ENCODE assay signal across 9 mouse cellular contexts in the genomic region with DNA sequence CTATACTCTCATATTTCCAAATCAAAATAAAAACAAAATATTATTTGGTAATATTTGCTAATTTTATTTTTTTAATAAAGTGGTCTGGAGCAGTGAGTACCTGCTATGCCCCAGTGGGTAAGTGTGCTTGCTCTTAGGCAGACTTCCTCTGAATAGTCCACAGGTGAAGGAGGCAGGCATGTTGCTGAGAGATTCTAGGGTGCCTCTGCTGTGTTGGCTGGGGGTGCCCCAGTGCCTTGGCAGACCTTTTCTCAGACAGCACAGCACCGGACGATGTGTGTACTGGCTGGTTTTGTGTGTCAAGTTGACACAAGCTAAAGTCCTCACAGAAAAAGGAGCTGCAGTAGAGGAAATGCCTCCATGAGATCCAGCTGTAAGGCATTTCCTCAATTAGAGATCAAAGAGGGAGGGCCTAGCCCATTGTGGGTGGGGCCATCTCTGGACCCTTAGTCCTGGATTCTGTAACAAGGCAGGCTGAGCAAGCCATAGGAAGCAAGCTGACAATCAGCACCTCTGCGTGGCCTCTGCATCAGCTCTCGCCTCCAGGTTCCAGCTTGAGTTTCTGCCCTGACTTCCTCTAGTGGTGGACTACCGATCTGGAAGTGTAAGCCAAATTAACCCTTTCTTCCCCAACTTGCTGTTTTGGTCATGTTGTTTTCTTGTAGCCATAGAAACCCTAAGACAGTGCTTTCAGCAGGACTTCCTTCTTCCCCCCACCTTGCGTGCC. TPM values are rescaled to one million over a fixed set of nuclear protein-coding genes. Genes with fewer than 3 reads are reported as not detected.
DNase-seq lines count a peak whose midpoint lies in the region; ATAC-seq lines count a peak whose summit lies in the region.
"Had no signal": no experiment of that assay in that cellular context is flagged by ENCODE, and none has a peak within 500 bp of the region (broad histone marks: within the 10 kb centered on the region; RNA-seq: fewer than 3 reads in every experiment).

No protein-coding gene starts in this region.

- H3K4me2 ChIP-seq in kidney, embryonic 16.5 days (replicated peaks; ENCODE audit: low read depth, low read length) = peak overlapping the region; percentile 40
- H3K4me2 ChIP-seq: liver, embryonic 15.5 days had no signal

- peak; percentile 94 for DNase-seq in heart, adult 11 months
- DNase-seq in heart, postnatal 25 days (ENCODE audit: low spot score) = no peak
- peak; percentile 18 to 23 for DNase-seq in heart, adult 9 months (ENCODE audit: low spot score in 2 of 2)
- DNase-seq in lung, postnatal 36 days = peak; percentile 63
- DNase-seq in left cerebral cortex, postnatal 36 days (ENCODE audit: low spot score in 2 of 2) = no peak
- DNase-seq in adipocyte (ENCODE audit: low spot score) = no peak

- no peaks in the 10 kb centered on the region for H3K27me3 ChIP-seq in kidney, embryonic 16.5 days (ENCODE audit: insufficient read depth, low read length)
- H3K27me3 ChIP-seq: liver, embryonic 15.5 days had no signal

- ATAC-seq in kidney, embryonic 16.5 days (ENCODE audit: low FRiP score, low TSS enrichment) = peak; percentile 95
- ATAC-seq in CD4-positive, CD25-positive, alpha-beta regulatory T cell, adult 4 months = no peak

- intact Hi-C loops in heart, postnatal 25 days (cut with DNase I) = no loop called here
- intact Hi-C loops in left cerebral cortex, postnatal 36 days (cut with DNase I) = no loop called here

- H3K4me3 ChIP-seq in kidney, embryonic 16.5 days (ENCODE audit: low read length) = no peak overlapping the region
- H3K4me3 ChIP-seq: liver, embryonic 15.5 days had no signal

- H3K27ac ChIP-seq in kidney, embryonic 16.5 days (ENCODE audit: low read length) = peak overlapping the region; percentile 61; the same call in 1 of the 2 replicates
- H3K27ac ChIP-seq: liver, embryonic 15.5 days had no signal

- no peaks in the 10 kb centered on the region for H3K9me3 ChIP-seq in kidney, embryonic 16.5 days (ENCODE audit: low read length)
- H3K9me3 ChIP-seq: liver, embryonic 15.5 days had no signal

- peaks cover 15% of the 10 kb centered on the region for H3K4me1 ChIP-seq in kidney, embryonic 16.5 days (ENCODE audit: insufficient read depth, low read length)

- 13% methylated on average over 6 of the region's 6 CpGs for WGBS in kidney, embryonic 16.5 days

- H3K36me3 ChIP-seq in kidney, embryonic 16.5 days (ENCODE audit: insufficient read depth, low read length) = no peaks in the 10 kb centered on the region
- H3K36me3 ChIP-seq: liver, embryonic 15.5 days had no signal

- H3K9ac ChIP-seq in kidney, embryonic 16.5 days (replicated peaks; ENCODE audit: low read length) = peak overlapping the region; percentile 31; the same call in 1 of the 2 replicates
- H3K9ac ChIP-seq: liver, embryonic 15.5 days had no signal

RNA-seq across cellular contexts. Expression of a gene that starts 47.7 kb away (rescaled TPM):
- total RNA-seq in heart, postnatal 25 days (2021) = 10 to 100 TPM; 16.6 to 20.1 TPM
- polyA plus RNA-seq in kidney, embryonic 16.5 days (2015; fragmentation: Nextera tagmentation; extraction: Ambion mirVana) = 19.4 and 23.5 TPM in 2 replicates
- 10 to 100 TPM; 15.3 to 17.6 TPM for polyA plus RNA-seq in CD4-positive, CD25-positive, alpha-beta regulatory T cell, adult 4 months (2017; shearing (Covaris generic))
- total RNA-seq in left cerebral cortex, postnatal 36 days (2021) = 10 to 100 TPM; 19.4 to 21.6 TPM

Comparison
In these comparisons a context has a peak if more than half of its experiments do, and no peak if none do; other contexts are left out.
1. DNase-seq: peak in heart, adult 11 months (single experiment), heart, adult 9 months (2 of 2) and lung, postnatal 36 days (single experiment); none in heart, postnatal 25 days (single experiment), left cerebral cortex, postnatal 36 days (0 of 2) and adipocyte (single experiment).